Mouse (Mus musculus): ENCODE data around the gene Olfml1. TPM values are rescaled to one million over a fixed set of nuclear protein-coding genes. Genes with fewer than 3 reads are reported as not detected.

The Olfml1 gene
- total and polyA plus RNA-seq, 3 experiments = not detected

- no peak for TF ChIP-seq USF2 (IDR thresholded peaks at IDR 0.05; ENCODE audit: borderline replicate concordance in 1 of 2, insufficient read depth in 1 of 2, low read depth in 1 of 2, low read length in 2 of 2)
- no peak for TF ChIP-seq HCFC1 (IDR thresholded peaks at IDR 0.05; ENCODE audit: low read depth, low read length)
- no peak for TF ChIP-seq ZNF384 (IDR thresholded peaks at IDR 0.05; ENCODE audit: low read depth, low read length)
- no peak for TF ChIP-seq UBTF (IDR thresholded peaks at IDR 0.05; ENCODE audit: borderline replicate concordance, insufficient read depth, low read depth, low read length)
- no peak for TF ChIP-seq GATA1 (IDR thresholded peaks at IDR 0.05; ENCODE audit: low read depth, low read length)
- no peak for TF ChIP-seq POLR2AphosphoS5 (IDR thresholded peaks at IDR 0.05; ENCODE audit: borderline replicate concordance, low read depth, low read length)
- TF ChIP-seq KAT2A (conservative IDR thresholded peaks at IDR 0.05; ENCODE audit: low read depth, low read length) = no peak
- TF ChIP-seq RAD21 (IDR thresholded peaks at IDR 0.05; ENCODE audit: low read depth, low read length) = no peak
- no peak for TF ChIP-seq CHD2 (IDR thresholded peaks at IDR 0.05; ENCODE audit: low read length)
- no peak for TF ChIP-seq GABPA (IDR thresholded peaks at IDR 0.05; ENCODE audit: low read depth, low read length)
- TF ChIP-seq TCF12 (IDR thresholded peaks at IDR 0.05; ENCODE audit: low read depth, low read length) = no peak
- TF ChIP-seq E2F4 (IDR thresholded peaks at IDR 0.05; ENCODE audit: borderline replicate concordance, low read depth, low read length) = no peak
- no peak for TF ChIP-seq RCOR1 (IDR thresholded peaks at IDR 0.05; ENCODE audit: low read depth, low read length)
- no peak for TF ChIP-seq SIN3A (IDR thresholded peaks at IDR 0.05; ENCODE audit: low read length)
- Histone ChIP-seq H3K4me3 (ENCODE audit: control insufficient read depth in 1 of 2, insufficient read depth in 1 of 2, low read depth in 2 of 2, low read length in 2 of 2) (no peak overlapping the region), H3K9me3 (replicated peaks; ENCODE audit: insufficient read depth, low read length) (no peaks in the 10 kb centered on the region), H3K27me3 (ENCODE audit: control insufficient read depth in 1 of 2, insufficient read depth in 2 of 2, low read length in 2 of 2) (no peaks in the 10 kb centered on the region), H3K4me1 (ENCODE audit: control insufficient read depth in 1 of 2, insufficient read depth in 2 of 2, low read length in 2 of 2) (no peaks in the 10 kb centered on the region), H3K79me2 (ENCODE audit: control insufficient read depth, insufficient read depth, low read length, poor library complexity) (no peaks in the 10 kb centered on the region), H3K27ac (ENCODE audit: control insufficient read depth, low read depth, low read length) (no peak overlapping the region), H3K9ac (ENCODE audit: control insufficient read depth, low read depth, low read length, poor library complexity, severe bottlenecking) (no peak overlapping the region), H3K36me3 (ENCODE audit: control insufficient read depth in 1 of 2, insufficient read depth in 2 of 2, low read length in 2 of 2) (no peaks in the 10 kb centered on the region)
- DNase-seq (ENCODE audit: low read depth, low spot score) = no peak
Measured at GRCm38 (mm10) chr7:107596753-107597152, 29.5 kb downstream of the Olfml1 start.

- H3K9ac ChIP-seq (ENCODE audit: control insufficient read depth, low read depth, low read length, poor library complexity, severe bottlenecking) = no peak overlapping the region
- H3K27ac ChIP-seq (ENCODE audit: control insufficient read depth, low read depth, low read length) = no peak overlapping the region
- DNase-seq (ENCODE audit: low read depth, low spot score) = no peak
- no peaks in the 10 kb centered on the region for H3K4me1 ChIP-seq (ENCODE audit: control insufficient read depth in 1 of 2, insufficient read depth in 2 of 2, low read length in 2 of 2)
- H3K27me3 ChIP-seq (ENCODE audit: control insufficient read depth in 1 of 2, insufficient read depth in 2 of 2, low read length in 2 of 2) = no peaks in the 10 kb centered on the region
- no peaks in the 10 kb centered on the region for H3K9me3 ChIP-seq (replicated peaks; ENCODE audit: insufficient read depth, low read length)
- no peaks in the 10 kb centered on the region for H3K79me2 ChIP-seq (ENCODE audit: control insufficient read depth, insufficient read depth, low read length, poor library complexity)
- no peak for TF ChIP-seq EP300 (IDR thresholded peaks at IDR 0.05; ENCODE audit: low read depth in 1 of 2, low read length in 2 of 2)
- TF ChIP-seq JUND (IDR thresholded peaks at IDR 0.05; ENCODE audit: low read depth, low read length) = no peak
- H3K4me3 ChIP-seq (ENCODE audit: control insufficient read depth in 1 of 2, insufficient read depth in 1 of 2, low read depth in 2 of 2, low read length in 2 of 2) = no peak overlapping the region
- H3K36me3 ChIP-seq (ENCODE audit: control insufficient read depth in 1 of 2, insufficient read depth in 2 of 2, low read length in 2 of 2) = no peaks in the 10 kb centered on the region
Measured at GRCm38 (mm10) chr7:107597956-107598355, 30.7 kb downstream of the Olfml1 start.
